Mouse (Mus musculus) stomach, embryonic 16.5 days (tissue): ENCODE measurements around the gene Sez6. TPM values are rescaled to one million over a fixed set of nuclear protein-coding genes. Genes with fewer than 3 reads are reported as not detected.

Experiments used
- ATAC-seq: fragments of 200-750 bp; cut with Nextera tagmentation; 2 replicates; pipeline ENCODE4 v1.8.0; 2017; ENCODE audit warnings: moderate number of reproducible peaks, moderate TSS enrichment; ENCODE audit not compliant: insufficient read depth, low FRiP score
- H3K27ac ChIP-seq: fragments of 300-500 bp; sonication (generic); 2 replicates; pipeline ENCODE4 v1.5.1; 2014; ENCODE audit warnings: low read length
- H3K27me3 ChIP-seq: fragments of 300-500 bp; sonication (generic); 2 replicates; pipeline ENCODE4 v1.6.1; 2014; ENCODE audit warnings: low read length, control low read depth, mixed read lengths; ENCODE audit not compliant: control insufficient read depth, insufficient read depth
- H3K36me3 ChIP-seq: fragments of 300-500 bp; sonication (generic); 2 replicates; pipeline ENCODE4 v1.6.1; 2014; ENCODE audit warnings: low read length; ENCODE audit not compliant: control insufficient read depth, insufficient read depth
- H3K4me1 ChIP-seq: fragments of 300-500 bp; sonication (generic); 2 replicates; pipeline ENCODE4 v1.6.1; 2014; ENCODE audit warnings: low read length, control low read depth, mixed read lengths; ENCODE audit not compliant: control insufficient read depth, insufficient read depth
- H3K4me2 ChIP-seq: fragments of 300-500 bp; sonication (generic); 2 replicates; pipeline ENCODE4 v1.6.1; 2014; ENCODE audit warnings: low read depth, low read length, mixed read lengths
- H3K4me3 ChIP-seq: fragments of 300-500 bp; sonication (generic); replicated peaks from 2 replicates; pipeline ENCODE4 v1.5.1; 2014; ENCODE audit warnings: mild to moderate bottlenecking, low read length
- H3K9ac ChIP-seq: fragments of 300-500 bp; sonication (generic); 2 replicates; pipeline ENCODE4 v1.6.1; 2014; ENCODE audit warnings: low read length
- H3K9me3 ChIP-seq: fragments of 300-500 bp; sonication (generic); replicated peaks from 2 replicates; pipeline ENCODE4 v1.6.1; 2016; ENCODE audit warnings: low read length, control low read depth; ENCODE audit not compliant: control insufficient read depth
- WGBS: fragments of 180-500 bp; shearing (Covaris S2); extraction: QIAGEN DNeasy Blood & Tissue Kit; methylation state at CpG from one replicate; pipeline ENCODE4 v1.1.7; 2014; 5-methylcytosine and 5-hydroxymethylcytosine counted together
- polyA plus RNA-seq: library from polyadenylated mRNA; unstranded; fragments of >200 nt; fragmentation: Nextera tagmentation; extraction: Ambion mirVana; gene quantifications from 2 replicates; pipeline ENCODE4 v1.2.1, GENCODE M21; 2015

The Sez6 gene
- polyA plus RNA-seq, 1 experiment from 2014 or later, result 2.3 TPM

DNA sequence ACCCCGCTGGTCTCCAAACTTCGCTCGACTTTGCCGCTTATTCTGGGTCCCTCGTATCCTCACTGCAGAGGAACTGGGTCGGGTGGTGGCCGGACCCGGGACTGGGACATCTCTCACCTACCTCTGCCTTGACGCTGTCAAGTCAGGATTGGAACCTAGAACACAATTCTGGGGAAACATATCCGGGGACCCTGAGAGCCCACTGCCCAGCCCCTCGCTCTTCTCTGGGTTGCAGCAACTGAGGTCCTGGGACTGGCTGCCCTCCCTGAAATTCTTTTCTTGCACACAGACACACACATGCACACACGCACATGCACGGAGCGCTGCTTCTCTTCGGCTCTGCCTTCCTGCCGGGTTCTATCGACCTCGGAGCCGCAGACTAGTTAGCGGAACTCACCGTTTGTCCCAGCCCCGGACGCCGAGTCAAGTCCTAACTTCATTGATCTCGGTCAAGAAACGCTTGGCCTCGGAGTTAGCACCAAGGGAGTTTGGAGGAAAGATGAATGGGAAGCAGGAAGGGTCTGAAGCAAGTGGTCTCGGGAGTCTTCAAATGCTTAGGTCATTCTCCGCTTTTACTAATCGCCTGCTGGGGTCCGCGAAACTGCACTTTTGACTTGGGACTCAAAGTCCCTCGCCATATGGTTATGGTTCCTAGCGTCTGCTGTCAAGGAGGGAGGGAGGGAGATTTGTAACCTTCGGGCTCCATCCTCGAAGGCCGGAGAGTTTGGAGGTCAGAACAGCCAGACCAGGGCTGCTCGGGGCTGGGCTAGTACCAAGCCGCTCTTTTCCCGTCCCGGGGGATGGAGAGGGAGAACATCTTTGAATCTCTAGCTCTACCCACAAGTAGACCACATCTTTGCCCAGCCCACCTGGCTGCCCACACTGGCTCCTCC, 1.2 kb downstream of the Sez6 start:
- no peaks in the 10 kb centered on the region for H3K36me3 ChIP-seq
- H3K4me3 ChIP-seq, result peak overlapping the region; percentile 51
- WGBS, result 2% methylated on average over 41 of the region's 41 CpGs
- no peak overlapping the region for H3K27ac ChIP-seq
- no peaks in the 10 kb centered on the region for H3K9me3 ChIP-seq
- peaks cover 8% of the 10 kb centered on the region; the same call in 1 of the 2 replicates for H3K4me1 ChIP-seq
- peak overlapping the region; percentile 94 for H3K4me2 ChIP-seq
- H3K9ac ChIP-seq, result no peak overlapping the region
- ATAC-seq, result no peak
- peaks cover 46% of the 10 kb centered on the region for H3K27me3 ChIP-seq

DNA sequence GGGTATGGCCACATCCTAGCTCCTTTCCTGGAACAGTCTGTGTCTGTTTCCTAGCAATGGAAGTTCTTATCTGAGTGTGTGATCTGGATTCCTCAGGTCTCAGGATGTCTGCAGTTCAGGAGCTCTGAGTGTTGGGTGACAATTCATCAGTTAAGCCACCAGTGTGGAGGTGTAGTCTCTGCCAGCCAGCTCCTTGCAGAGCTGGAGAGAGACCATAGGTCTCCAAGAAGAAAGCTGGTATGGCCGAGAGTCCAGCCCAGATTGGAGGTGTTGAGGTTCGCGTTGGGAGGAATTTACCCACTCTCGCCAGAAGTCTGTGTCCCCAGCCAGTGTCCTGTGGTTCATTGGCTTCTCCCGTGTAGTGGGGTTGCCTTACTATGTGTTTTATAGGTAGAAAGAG, 2.0 kb downstream of the Sez6 start:
- 39% methylated on average over 5 of the region's 5 CpGs for WGBS
- Histone ChIP-seq H3K4me3 (no peak overlapping the region), H3K27me3 (peaks cover 48% of the 10 kb centered on the region), H3K27ac (no peak overlapping the region), H3K4me2 (no peak overlapping the region), H3K9ac (no peak overlapping the region), H3K9me3 (no peaks in the 10 kb centered on the region), H3K4me1 (peaks cover 8% of the 10 kb centered on the region; the same call in 1 of the 2 replicates), H3K36me3 (no peaks in the 10 kb centered on the region)
- ATAC-seq, result no peak

DNA sequence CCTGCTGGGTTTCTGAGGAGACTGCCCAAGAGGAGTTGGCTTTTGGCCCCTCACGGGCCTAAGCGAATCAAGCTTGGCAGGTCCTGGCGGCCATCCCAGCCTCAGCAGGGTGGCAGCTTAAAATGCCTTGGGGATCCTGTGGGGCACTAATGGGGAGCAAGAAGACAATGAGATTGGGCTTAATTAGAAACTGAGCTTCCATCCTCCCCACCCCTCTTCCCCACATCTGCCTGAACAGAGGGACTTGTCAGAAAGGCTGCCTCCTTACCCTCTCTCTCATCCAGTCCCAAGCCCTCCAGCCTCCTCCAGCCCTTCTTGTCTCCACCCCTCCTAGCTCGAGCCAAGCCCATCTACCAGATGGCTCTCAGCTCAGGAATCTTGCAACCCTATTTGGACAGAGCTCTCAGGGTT, 3.5 kb downstream of the Sez6 start:
- peaks cover 48% of the 10 kb centered on the region for H3K27me3 ChIP-seq
- ATAC-seq, result no peak
- WGBS, result 4% methylated on average over 4 of the region's 4 CpGs

DNA sequence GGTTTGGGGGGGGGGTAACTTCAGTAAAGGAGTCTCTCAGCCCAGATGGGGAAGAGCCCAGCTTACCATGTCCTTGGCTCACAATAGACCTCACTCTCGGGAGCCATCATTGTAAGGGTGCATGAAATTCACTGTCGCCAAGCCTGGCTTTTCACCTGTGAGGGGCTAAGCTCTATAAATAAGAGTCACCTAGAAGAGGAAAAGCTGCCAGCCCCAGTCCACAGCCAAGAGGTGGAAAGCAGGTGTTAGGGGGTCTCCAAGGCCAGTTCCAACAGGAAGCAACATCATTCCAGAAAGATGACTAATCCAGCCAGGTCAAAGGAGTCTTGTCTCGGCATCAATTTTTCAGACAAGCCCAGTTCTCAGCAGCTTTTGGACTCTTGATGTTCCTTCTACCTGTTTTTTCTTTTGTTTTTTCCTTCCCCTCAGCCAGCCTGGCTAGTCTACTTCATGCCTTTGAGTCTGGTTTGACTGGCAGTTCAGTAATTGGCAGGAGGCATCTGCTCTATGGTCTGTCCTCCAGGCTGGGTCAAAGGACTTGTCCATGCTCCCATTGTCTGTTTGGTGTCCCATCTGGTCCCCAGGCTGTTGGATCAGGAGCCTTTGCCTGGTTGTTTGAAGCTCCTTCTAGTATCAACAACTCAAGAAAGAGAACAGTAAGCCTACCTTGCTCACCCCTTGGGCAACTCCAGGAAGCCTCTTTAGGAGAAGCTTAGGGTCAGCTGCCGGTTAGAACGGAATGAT, 4.1 kb downstream of the Sez6 start:
- no peak for ATAC-seq
- Histone ChIP-seq H3K36me3 (no peaks in the 10 kb centered on the region), H3K4me3 (no peak overlapping the region), H3K9me3 (no peaks in the 10 kb centered on the region), H3K4me1 (peaks cover 8% of the 10 kb centered on the region; the same call in 1 of the 2 replicates), H3K9ac (no peak overlapping the region), H3K27me3 (peaks cover 48% of the 10 kb centered on the region), H3K4me2 (no peak overlapping the region), H3K27ac (no peak overlapping the region)
- WGBS, result 53% methylated on average over 5 of the region's 5 CpGs

More for the DNA sequence above, 3.5 kb downstream of the Sez6 start:
- Histone ChIP-seq H3K4me1 (peaks cover 8% of the 10 kb centered on the region; the same call in 1 of the 2 replicates), H3K4me2 (no peak overlapping the region), H3K9me3 (no peaks in the 10 kb centered on the region), H3K9ac (no peak overlapping the region), H3K36me3 (no peaks in the 10 kb centered on the region), H3K4me3 (no peak overlapping the region), H3K27ac (no peak overlapping the region)

DNA sequence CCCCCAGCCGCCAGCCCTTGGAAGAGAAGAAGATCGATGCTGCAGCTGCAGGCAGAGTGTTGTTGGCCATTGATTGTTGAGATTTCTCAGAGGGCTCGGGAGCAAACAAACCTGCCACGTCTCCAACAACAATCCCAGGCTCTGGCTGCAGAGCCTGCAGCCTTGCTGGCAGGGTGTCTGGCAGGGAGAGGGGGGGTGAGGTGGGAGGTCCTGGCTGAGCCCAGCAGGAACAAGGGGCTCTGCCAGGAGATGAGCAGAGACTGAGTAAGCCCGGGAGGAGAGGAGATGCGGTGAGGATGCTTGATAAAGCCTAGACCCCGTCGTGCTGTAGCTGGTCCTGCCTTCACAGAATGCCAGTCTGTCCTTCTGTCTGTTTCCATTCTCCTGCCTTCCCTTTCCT, 6.2 kb downstream of the Sez6 start:
- Histone ChIP-seq H3K4me1 (no peaks in the 10 kb centered on the region), H3K27me3 (peaks cover 37% of the 10 kb centered on the region), H3K36me3 (no peaks in the 10 kb centered on the region), H3K9ac (no peak overlapping the region), H3K27ac (no peak overlapping the region), H3K4me2 (no peak overlapping the region), H3K9me3 (no peaks in the 10 kb centered on the region), H3K4me3 (no peak overlapping the region)
- ATAC-seq, result no peak
- WGBS, result 5% methylated on average over 8 of the region's 8 CpGs

DNA sequence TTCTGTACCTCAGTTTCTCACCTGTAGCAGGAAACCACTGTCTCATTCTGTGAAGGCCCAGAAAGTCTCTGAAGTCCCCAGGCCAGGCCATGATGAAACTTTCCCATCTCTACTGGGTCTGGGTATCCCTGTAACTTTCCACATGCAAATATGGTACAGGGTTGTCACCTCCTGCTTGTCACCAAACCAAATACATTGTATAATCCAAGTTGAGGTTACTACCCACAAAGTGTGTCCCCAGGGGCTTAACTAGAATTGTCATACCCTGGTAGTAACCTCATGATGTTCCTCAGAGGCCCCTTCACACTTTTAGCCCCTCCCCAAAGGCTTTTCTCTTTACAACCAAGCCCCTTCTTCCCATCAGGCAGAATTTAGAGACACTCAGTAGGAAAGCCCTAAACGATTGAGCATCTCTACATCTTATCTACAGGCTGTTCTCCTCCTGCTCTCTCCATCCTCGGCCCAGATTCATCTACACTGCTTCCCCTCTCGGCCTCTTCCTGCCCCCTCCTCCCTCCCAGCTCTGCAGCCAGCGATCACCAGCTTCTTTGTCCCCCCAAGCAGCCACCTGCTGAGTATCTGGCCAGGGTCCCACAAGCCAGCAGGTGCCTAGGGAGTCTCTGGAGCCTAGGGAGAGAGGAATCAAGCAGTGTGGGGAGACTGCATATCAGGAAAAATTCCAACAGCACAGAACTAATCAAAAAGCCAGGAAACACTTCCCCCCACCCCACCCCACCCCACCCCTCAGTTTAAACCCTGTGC, 7.2 kb downstream of the Sez6 start:
- H3K9ac ChIP-seq, result no peak overlapping the region
- H3K4me1 ChIP-seq, result no peaks in the 10 kb centered on the region
- H3K27ac ChIP-seq, result no peak overlapping the region
- H3K4me2 ChIP-seq, result no peak overlapping the region
- H3K36me3 ChIP-seq, result no peaks in the 10 kb centered on the region
- no peaks in the 10 kb centered on the region for H3K9me3 ChIP-seq
- peaks cover 27% of the 10 kb centered on the region for H3K27me3 ChIP-seq
- 13% methylated on average over 4 of the region's 4 CpGs for WGBS
- no peak overlapping the region for H3K4me3 ChIP-seq
- no peak for ATAC-seq

DNA sequence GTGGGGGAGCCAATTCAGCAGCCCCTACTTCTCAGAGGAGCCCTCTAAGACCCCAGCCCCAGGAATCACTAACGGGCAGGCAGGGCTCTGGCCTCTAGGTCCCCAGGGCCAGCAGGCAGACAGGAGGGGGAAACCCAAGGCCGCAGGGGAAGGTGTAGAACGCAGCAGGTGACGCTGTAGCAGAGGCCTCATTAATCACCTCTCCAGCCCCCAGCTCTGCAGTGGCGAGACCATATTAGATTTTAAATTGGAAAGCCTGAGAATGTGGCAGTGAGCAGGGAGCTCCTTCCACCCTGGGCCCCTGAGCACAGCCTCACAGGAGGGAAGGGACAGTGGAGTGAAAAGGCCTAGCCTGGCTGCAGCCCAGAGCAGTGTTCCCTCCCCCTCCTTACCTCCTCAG, 11.6 kb downstream of the Sez6 start:
- ATAC-seq, result no peak
- 15% methylated on average over 5 of the region's 5 CpGs for WGBS

DNA sequence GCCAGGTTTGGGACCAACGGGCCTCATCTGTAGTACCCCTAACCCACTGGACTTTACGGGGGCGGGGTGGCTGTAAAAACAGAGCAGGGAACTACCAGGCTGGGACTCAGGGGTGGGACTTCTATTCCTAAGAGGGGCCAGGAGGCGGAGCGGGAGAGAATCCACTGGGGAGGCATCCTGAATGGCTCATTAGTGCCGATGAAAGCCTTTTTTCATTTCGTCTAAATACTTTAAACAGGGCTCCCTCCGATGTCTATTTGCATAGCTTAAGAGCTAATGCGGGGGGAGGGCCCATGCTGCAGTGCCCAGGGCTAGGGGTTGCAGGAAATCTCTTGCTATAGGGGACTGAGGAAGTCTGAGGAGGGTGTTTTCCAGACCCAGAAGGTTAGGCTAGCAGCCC, 17.3 kb downstream of the Sez6 start:
- Histone ChIP-seq H3K27me3 (peaks cover 9% of the 10 kb centered on the region), H3K36me3 (no peaks in the 10 kb centered on the region), H3K4me2 (no peak overlapping the region), H3K9ac (no peak overlapping the region), H3K27ac (no peak overlapping the region), H3K4me3 (no peak overlapping the region), H3K4me1 (no peaks in the 10 kb centered on the region), H3K9me3 (no peaks in the 10 kb centered on the region)
- ATAC-seq, result no peak
- 4% methylated on average over 9 of the region's 9 CpGs for WGBS

More for the DNA sequence above, 11.6 kb downstream of the Sez6 start:
- no peaks in the 10 kb centered on the region; the same call in none of the 2 replicates for H3K27me3 ChIP-seq
- no peak overlapping the region for H3K4me3 ChIP-seq
- no peaks in the 10 kb centered on the region for H3K9me3 ChIP-seq
- no peaks in the 10 kb centered on the region for H3K4me1 ChIP-seq
- H3K36me3 ChIP-seq, result no peaks in the 10 kb centered on the region
- no peak overlapping the region for H3K4me2 ChIP-seq
- H3K9ac ChIP-seq, result no peak overlapping the region
- no peak overlapping the region for H3K27ac ChIP-seq
